Mouse (Mus musculus) urinary bladder, postnatal 10 days (tissue): ENCODE measurements around the gene Cchcr1.

Experiments used
- DNase-seq: peaks from one replicate; pipeline ENCODE4 v3.0.0; 2022; ENCODE audit warnings: low spot score

Cchcr1 gene

DNA sequence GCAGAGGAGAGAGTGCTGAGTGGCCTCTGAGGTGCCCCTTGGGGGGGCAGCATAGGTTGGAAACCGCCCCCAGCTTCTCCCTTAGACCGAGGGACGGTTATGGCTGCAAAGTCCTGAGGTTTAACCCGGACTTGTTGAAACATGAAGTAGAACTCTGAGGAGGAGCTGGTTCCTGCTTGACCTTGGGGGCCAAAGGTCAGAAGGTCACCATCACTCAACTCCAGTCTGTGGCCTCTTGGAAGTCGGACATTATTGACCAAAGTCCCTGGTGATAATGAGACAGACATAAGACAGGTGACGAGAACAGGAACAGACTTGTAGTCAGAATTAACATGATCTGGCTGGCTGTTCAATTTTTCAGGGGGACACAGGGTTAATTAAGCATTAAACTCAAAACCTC, 2.1 kb upstream of the Cchcr1 start:
- no peak for DNase-seq

DNA sequence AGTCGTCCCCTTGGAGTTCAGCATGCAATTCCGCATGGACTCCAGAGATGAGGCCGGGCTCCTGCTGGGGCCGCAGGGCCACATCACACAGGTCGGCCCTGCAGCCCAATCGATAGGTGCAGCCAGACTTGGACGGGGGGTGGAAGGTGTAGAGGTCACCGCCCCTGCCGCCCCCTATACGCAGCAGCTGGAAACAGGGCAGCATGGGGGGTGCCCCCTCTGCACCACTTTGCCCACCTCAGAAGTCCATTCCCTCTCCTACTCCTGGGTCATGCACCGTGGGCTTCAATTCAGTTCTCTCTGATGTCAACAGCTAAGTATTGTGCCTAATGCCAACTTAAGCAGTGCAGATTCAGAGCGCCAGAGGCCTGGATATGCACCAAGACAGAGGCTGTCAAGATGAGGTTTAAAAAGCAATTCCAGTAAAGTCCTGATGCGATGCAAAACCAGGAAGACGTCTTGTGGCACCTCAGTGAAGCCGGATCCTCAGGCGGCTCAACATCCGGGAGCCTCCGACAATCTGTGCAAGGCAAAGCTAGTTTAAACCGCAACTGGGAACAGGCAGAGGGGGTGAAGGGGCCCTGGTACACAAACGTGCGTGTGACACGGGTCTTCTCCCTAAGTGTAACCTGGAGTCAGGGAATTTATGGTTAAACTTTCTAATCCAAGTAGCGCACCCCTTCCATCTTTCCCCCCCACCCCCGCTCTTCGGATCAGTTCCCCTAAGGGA, 824 bp upstream of the Cchcr1 start:
- DNase-seq: no peak

DNA sequence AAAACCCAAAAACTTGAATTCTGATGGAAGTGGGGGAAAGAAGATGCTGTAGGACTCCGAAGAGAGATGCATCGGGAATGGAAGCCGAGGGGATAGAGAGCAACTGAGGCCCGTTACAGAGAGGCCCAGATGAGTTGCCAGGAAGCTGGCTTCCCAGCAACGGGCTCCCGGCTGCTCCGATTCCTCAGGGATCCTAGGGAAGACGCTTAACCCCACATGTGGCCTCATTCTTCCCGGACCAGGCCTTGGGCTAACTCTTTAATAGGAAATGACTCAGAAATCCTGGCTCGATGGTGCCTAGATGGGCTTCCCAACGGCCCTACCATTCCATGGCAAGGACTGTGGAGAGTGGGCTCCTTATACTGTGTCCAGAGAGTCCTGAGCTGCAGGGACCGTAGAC, 626 bp downstream of the Cchcr1 start:
- no peak for DNase-seq

DNA sequence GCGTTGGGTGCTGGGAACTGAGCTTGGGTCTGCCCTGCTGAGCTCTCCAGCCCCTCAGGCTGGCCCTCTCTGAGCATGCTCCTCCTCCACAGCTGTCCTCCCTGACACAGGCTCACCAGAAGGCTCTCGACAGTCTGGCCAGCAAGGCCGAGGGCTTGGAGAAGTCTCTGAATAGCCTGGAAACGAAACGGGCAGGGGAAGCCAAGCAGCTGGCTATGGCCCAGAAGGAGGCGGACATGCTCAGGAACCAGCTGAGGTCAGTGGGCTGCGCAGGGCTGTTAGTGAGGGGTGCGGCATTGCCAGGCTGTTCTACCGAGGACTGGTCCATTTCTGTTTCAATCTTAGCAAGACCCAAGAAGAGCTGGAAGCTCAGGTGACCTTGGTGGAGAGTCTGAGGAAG, 7.5 kb downstream of the Cchcr1 start:
- DNase-seq: no peak

DNA sequence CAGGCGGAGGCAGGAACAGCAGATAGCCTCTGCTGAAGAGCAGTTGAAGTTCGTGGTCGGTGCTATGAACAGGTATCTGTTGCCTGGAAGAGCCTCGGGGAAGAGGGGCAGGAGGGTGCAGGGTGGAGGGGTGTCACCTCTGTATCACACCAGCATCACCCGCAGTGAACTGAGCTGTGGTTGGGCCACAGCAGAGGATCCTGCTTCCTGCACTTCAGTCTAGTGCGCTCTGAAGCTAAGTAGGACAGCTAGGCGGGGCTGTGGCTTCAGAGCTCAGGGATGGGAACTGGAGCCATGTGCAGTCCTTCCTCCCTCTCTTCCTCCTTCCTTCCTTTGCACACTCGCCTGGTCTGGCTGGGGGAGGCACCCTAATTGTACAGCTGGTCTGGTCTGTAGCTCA, 9.7 kb downstream of the Cchcr1 start:
- DNase-seq: no peak

- no peak for DNase-seq
These were observed 15.5 kb downstream of the Cchcr1 start for GRCm38 (mm10) chr17:35532360-35532759.

DNA sequence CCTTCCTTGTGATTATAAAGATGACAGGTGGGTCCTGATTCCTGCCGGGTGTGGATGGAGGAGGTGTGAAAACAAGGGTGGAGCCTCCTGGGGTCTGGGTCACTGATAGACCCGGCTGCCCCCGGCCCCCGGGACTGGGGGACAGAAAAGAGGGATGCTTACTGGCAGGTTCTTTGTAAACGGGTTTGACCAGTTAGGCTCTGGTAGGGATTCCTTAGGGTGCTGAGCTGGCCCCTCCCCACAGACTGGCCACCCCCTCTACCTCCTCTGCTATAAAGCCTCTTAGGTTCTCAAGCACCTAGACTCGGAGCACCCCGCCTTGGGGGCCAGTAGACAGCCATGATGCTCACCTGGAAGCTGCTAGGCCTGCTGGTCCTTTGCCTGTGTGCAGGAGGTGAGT, 16.0 kb downstream of the Cchcr1 start, which contains the start of gene Psors1c2:
Gene Psors1c2, plus strand, starts transcription at position 301 of the 400 bp plus-strand sequence.
- no peak for DNase-seq

- DNase-seq: no peak
These were observed 17.4 kb downstream of the Cchcr1 start for GRCm38 (mm10) chr17:35534343-35534742.

GRCm38 (mm10) chr17:35537421-35537820, 20.5 kb downstream of the Cchcr1 start:
- DNase-seq: no peak

GRCm38 (mm10) chr17:35538476-35538875, 21.6 kb downstream of the Cchcr1 start:
- DNase-seq: no peak

DNA sequence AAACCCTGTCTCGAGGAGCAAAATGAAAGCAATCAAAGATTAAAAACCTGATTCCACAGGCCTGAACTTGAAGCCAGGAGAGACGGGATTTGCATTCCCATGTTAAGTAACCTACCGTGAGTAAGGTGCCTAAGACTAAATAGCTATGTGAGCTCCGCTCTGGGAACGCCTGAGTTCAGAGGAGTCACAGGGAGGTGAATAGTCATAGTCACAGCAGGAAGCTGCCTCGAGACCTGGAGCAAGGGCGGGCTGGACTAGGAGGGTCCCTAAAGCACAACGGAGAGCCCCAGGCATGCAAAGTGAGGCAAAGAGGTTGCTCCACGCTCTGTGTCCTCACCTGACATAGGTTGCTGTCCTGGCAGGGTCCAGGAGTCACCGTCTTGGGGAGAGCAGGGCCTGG, 22.6 kb downstream of the Cchcr1 start:
- no peak for DNase-seq

DNA sequence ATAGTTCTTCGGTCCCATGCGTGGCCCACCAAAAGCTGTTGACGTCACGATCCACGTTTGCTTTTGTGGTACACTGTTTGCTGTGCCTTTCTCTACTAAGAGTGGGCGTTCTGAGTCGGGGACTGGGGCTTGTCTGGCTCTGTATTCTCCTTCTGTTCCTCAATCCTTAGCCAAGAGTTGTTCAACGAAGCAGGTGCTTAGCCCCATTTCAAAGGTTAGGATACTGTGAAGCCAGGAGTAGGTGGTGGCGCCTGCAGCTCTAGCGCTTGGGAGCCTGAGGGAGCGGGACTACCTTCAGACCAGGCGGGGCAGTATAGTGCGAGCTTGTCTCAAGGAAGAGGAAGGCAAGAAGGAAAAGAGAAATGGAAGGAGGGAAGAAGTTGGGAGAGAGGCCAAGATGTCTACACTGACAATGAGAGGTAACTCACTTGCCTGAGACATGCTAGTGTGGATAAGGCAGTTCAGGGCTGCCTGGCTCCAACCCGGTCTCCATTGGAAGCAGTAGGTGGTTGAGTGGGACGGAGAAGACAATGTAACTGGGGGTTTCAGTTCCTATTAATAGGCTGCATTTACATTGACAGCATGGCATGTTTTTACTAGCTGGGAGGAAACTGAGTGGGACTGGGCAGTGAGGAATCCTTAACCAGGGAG, 26.0 kb downstream of the Cchcr1 start:
- DNase-seq: no peak

DNA sequence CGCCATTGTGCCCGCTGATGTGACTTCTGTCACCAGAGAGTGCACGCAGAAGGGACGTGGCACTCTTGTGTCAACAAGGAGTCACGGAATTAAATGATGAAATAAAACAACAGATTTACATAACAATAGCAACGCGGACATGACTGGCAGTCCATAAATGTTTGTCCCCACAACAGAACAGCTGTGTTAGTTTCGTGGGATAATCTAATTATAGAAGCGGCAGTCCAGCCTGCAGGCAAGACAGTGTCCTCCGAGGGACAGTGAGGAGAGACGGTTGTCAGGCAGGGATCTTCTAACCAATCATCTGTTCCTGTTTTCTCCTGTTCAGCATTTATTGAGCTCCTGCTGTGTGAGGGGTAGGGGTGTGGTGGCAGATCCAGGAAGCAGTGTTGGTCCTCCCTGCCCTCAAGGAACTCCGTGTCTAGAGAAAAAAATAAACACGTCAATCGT, 26.5 kb downstream of the Cchcr1 start:
- no peak for DNase-seq

- DNase-seq: no peak
These were observed 27.1 kb downstream of the Cchcr1 start for GRCm38 (mm10) chr17:35544001-35544400.

DNA sequence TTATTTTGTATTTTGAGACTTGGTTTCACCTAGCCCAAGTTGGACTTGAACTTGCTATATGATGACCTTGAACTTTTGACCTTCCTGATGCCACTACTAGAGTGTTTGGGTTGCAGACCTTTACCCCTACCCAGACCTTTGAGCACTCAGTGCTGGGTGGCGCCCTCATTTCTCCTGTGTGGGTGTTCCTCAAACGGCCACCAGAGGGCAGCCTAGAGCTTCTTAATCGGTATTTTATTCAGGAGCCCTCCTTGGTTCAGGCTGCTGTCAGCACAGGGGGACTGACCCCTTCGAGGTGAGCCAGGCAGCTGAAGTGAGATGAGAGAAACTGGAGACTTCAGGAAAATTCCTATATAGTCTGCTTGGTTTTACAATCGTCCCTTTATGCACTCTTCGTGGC, 27.8 kb downstream of the Cchcr1 start:
- DNase-seq: no peak

GRCm38 (mm10) chr17:35547465-35547864, 30.6 kb downstream of the Cchcr1 start:
- DNase-seq: no peak

DNA sequence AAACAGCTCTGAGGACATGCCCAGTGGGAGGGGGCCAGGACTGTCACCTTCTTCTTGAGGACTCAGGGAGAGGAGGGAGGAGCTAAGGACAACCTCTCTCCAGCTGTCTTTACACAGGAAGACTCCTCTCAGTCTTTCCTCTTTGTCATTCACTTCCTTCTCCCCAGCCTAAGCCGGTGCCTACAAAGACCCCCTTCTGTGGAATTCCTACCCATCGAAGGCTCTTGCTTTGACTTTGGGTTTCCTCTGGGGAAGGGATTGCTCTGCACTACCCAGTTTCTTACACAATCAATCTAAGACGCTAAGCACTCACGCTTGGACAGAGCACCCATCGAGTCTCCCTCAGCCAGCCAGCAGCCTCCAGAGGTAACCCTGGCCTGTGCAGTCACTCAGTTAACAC, 31.7 kb downstream of the Cchcr1 start:
- no peak for DNase-seq

GRCm38 (mm10) chr17:35549437-35550142, 32.7 kb downstream of the Cchcr1 start:
- peak; percentile 68 for DNase-seq

- no peak for DNase-seq
These were observed 33.2 kb downstream of the Cchcr1 start for GRCm38 (mm10) chr17:35550143-35550494.

DNA sequence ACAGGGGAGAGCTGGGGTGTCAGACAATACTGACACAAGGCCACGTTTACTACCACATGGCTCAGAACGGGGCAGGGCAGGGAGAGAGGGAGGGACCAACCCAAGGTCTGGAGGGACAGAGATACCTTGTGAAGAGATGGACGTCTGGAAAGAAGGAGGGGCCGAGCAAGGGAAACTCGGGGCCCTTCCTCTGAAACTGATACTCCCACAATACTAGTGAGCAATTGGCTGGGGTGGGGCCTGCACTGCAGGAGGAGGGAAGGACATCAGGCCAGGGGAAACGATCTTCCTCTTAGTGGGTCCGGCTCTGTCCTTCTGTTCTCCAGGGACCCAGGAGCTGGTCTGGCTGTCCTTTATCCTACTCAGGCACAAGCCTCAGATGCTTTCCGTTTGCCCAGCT, 34.0 kb downstream of the Cchcr1 start:
- DNase-seq: no peak

DNA sequence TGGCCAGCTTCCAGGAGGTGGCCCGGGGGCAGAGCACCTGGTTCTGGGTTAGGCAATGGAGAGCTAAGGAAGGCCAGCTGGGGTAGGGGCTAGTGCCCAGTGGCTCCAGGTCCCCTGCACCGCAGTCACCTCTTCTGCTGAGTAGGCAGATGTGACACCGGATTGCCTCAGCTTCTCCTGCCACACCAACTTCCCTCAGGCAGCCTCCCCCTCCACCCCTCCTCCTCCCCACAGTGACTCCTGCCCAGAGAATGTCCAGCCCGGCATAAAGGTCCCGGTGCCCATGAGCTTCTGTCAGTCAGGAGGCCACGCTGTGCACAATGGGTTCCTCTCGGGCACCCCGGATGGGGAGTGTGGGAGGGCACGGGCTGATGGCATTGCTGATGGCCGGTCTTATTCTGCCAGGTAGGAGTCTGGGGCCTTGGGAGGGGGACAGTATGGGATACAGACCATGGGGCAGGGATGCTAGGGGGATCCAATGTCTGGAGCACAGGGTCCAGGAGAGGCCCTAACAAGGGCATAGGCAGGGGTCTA, 35.0 kb downstream of the Cchcr1 start, which contains the start of gene Cdsn:
Gene Cdsn, plus strand, starts transcription at position 248 of the 534 bp plus-strand sequence.
- no peak for DNase-seq

GRCm38 (mm10) chr17:35554321-35554720, 37.4 kb downstream of the Cchcr1 start:
- DNase-seq: no peak
